Mouse (Mus musculus) lung, postnatal 0 days (tissue): ENCODE data around the gene Ift122.
A peak's percentile ranks its signal among the peaks of the same experiment; 100 is the strongest.

Experiments
- CTCF ChIP-seq: IDR thresholded peaks from 2 replicates; pipeline ENCODE4 v1.5.1; 2016; ENCODE audit warnings: antibody characterized with exemption, mild to moderate bottlenecking
- EP300 ChIP-seq: IDR thresholded peaks from 2 replicates; pipeline ENCODE4 v1.6.1; 2016; ENCODE audit warnings: antibody characterized with exemption, mild to moderate bottlenecking, control low read depth

DNA sequence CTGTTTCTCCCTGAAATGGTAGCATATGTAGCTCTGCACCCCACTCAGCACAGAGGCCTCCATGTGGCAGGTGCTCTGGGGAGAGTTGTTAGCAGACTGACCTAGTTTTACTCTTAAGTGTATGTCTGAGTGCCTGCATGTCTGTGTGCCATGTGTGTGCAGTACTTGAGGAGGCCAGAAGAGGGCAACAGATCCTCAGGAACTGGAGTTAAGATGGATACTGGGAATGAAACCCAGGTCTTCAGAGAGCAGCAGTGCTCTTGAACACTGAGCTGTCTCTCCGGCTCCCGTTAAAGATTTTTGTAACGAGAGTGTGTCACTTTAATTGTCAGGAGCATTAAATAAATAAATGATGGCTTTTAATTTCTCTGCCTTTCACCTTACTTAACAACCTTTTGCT, 35.0 kb downstream of the Ift122 start:
- TF ChIP-seq CTCF (peak; percentile 71), EP300 (no peak)
